Mouse (Mus musculus) hematopoietic multipotent progenitor cell, adult 10-12 weeks (in vitro differentiated cells): Measurements from ENCODE around the gene Ms4a13. TPM values are rescaled to one million over a fixed set of nuclear protein-coding genes. Genes with fewer than 3 reads are reported as not detected.

Source experiments
- polyA plus RNA-seq: library from polyadenylated mRNA; stranded (reverse); fragments of >175 nt; gene quantifications from 2 replicates; pipeline ENCODE4 v1.2.3, GENCODE M21; 2012; ENCODE audit warnings: low replicate concordance

The Ms4a13 gene
- not detected in 2 replicates for polyA plus RNA-seq

GRCm38 (mm10) chr19:11196546-11196945 lies at the start of gene Ms4a13:
TSS of gene Ms4a13 (minus strand) at chr19:11196737.

GRCm38 (mm10) chr19:11232348-11232747 lies 35.8 kb upstream of the Ms4a13 start, which contains the start of gene Ms4a12:
TSS of gene Ms4a12 (minus strand) at chr19:11232448.

DNA sequence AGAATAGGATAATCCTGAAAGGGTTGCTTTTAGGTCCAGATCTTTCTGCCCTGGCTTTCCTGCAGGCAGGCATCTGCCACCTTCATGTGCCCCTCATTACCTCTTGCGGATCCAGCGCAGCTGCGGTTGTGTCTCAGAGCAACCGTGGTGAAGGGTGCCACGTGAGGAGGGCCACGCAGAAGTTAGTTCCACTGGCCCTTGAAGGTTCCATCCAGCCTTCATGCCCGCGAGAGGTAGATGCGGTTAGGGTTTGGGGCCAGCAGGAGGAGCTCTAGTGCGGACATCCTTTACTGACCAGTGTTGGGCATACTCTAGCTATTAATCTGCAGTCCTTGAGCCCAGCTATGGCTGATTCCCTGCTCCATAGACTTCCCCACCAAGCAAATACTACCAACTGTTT lies 31.4 kb downstream of the Ms4a13 start, which contains the start of gene 1700025F22Rik:
1700025F22Rik (minus strand) TSS at position 149 of the 400 bp plus-strand sequence.

GRCm38 (mm10) chr19:11130776-11131175 lies 65.8 kb downstream of the Ms4a13 start, which contains the start of gene 1700017D01Rik:
TSS of gene 1700017D01Rik (minus strand) at chr19:11130876.

Other genes starting within 250 kb of the Ms4a13 start
- 15.1 and 30.6 TPM in 2 replicates for gene Ccdc86, start 247.5 kb downstream of the Ms4a13 start, polyA plus RNA-seq
- not detected in 2 replicates for gene Ms4a10, start 222.1 kb downstream of the Ms4a13 start, polyA plus RNA-seq
- 0.35 TPM in 1 of 2 replicates, not detected in the other for gene Ms4a15, start 203.5 kb downstream of the Ms4a13 start, polyA plus RNA-seq
- not detected in 2 replicates for gene Ms4a18, start 178.7 kb downstream of the Ms4a13 start, polyA plus RNA-seq
- gene Ms4a8a, start 115.6 kb downstream of the Ms4a13 start, polyA plus RNA-seq: 0.25 and 0.67 TPM in 2 replicates
- gene 1700017D01Rik, start 65.9 kb downstream of the Ms4a13 start, polyA plus RNA-seq: not detected in 2 replicates
- gene 1700025F22Rik, start 31.4 kb downstream of the Ms4a13 start, polyA plus RNA-seq: not detected in 2 replicates
- not detected in 2 replicates for gene Ms4a12, start 35.7 kb upstream of the Ms4a13 start, polyA plus RNA-seq
- 12.1 and 66.2 TPM in 2 replicates for gene Ms4a1, start 69.5 kb upstream of the Ms4a13 start, polyA plus RNA-seq
- not detected in 2 replicates for gene Ms4a5, start 87.1 kb upstream of the Ms4a13 start, polyA plus RNA-seq
- gene Ms4a14, start 117.7 kb upstream of the Ms4a13 start, polyA plus RNA-seq: 0.03 and 0.04 TPM in 2 replicates
- 0.53 and 3.8 TPM in 2 replicates for gene Ms4a7, start 139.4 kb upstream of the Ms4a13 start, polyA plus RNA-seq
- gene Ms4a4a, start 178.8 kb upstream of the Ms4a13 start, polyA plus RNA-seq: 0.63 and 0.94 TPM in 2 replicates
- 2.2 and 13.7 TPM in 2 replicates for gene Ms4a4c, start 208.0 kb upstream of the Ms4a13 start, polyA plus RNA-seq
- gene Ms4a4b, start 246.8 kb upstream of the Ms4a13 start, polyA plus RNA-seq: 75.3 and 75.9 TPM in 2 replicates